Comparison of ENCODE assay signal across 8 mouse cellular contexts in the genomic region with DNA sequence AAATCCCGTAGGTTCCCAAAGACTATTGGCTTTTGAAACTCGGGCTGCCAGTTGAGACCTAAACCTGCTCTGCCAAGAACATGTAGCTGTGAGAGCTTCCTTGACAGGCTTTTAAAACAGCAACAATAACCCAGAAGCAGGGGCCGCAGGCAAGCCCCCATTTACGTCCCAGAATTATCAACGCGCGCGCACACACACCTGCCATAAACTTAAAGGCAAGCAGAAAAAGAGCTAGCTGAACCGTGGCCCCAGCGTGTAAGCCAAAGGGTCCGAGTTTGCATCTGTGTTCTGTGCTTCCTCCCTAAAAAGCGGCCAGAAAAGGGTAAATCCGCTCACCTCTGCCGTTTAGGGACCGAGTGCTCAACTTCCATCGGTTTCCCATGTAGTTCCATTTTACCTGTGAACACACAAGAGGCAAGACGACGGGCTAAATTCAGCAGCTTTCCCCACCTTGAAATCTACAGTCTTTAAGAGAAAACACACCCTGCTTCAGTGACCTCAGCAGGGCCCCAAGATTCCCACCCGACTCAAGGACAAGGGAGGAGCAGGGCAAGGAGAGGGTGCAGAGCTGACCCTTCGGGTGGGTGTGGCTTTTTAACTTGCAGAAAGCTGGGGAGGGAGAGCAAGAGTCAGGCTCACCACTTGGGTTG. TPM values are rescaled to one million over a fixed set of nuclear protein-coding genes. Genes with fewer than 3 reads are reported as not detected.
DNase-seq lines count a peak whose midpoint lies in the region; ATAC-seq lines count a peak whose summit lies in the region.

No protein-coding gene starts in this region.

- peak overlapping the region; percentile 73 for H3K4me3 ChIP-seq in kidney, embryonic 14.5 days (ENCODE audit: low read length)
- H3K4me3 ChIP-seq in embryonic facial prominence, embryonic 10.5 days, result peak overlapping the region; percentile 100
- H3K4me3 ChIP-seq in midbrain, embryonic 16.5 days (ENCODE audit: low read depth, low read length), result peak overlapping the region; percentile 80

- intact Hi-C loops in left cerebral cortex, postnatal 10 days (cut with DNase I), result loop anchor here (10.0 kb wide), 1 partner anchor 178 kb away; a partner anchor contains a TSS

- peak overlapping the region; percentile 92 for H3K9ac ChIP-seq in kidney, embryonic 14.5 days (ENCODE audit: low read depth, low read length)
- H3K9ac ChIP-seq in midbrain, embryonic 16.5 days (ENCODE audit: low read depth, low read length), result peak overlapping the region; percentile 85

- peaks cover 7% of the 10 kb centered on the region; the same call in 1 of the 2 replicates for H3K36me3 ChIP-seq in kidney, embryonic 14.5 days (ENCODE audit: control insufficient read depth, insufficient read depth, low read length)
- H3K36me3 ChIP-seq in embryonic facial prominence, embryonic 10.5 days (replicated peaks), result peaks cover 19% of the 10 kb centered on the region
- no peaks in the 10 kb centered on the region for H3K36me3 ChIP-seq in midbrain, embryonic 16.5 days (ENCODE audit: control insufficient read depth, insufficient read depth, low read length)

- H3K4me2 ChIP-seq in kidney, embryonic 14.5 days (replicated peaks; ENCODE audit: low read depth, low read length), result peak overlapping the region; percentile 89
- H3K4me2 ChIP-seq in midbrain, embryonic 16.5 days (ENCODE audit: low read length), result peak overlapping the region; percentile 84

- DNase-seq in kidney, postnatal 25 days, result no peak
- DNase-seq in embryonic facial prominence, embryonic 10.5 days (ENCODE audit: low spot score), result peak; percentile 32
- DNase-seq in induced T-regulatory cell, adult 2 months (ENCODE audit: low read depth), result peak; percentile 36
- no peak for DNase-seq in right cerebral cortex, adult 18-20 months
- no peak for DNase-seq in left cerebral cortex, postnatal 10 days (ENCODE audit: extremely low spot score in 1 of 2, low spot score in 2 of 2)
- DNase-seq in adrenal gland, adult 8-10 months, result no peak

- no peaks in the 10 kb centered on the region for H3K27me3 ChIP-seq in kidney, embryonic 14.5 days (ENCODE audit: control insufficient read depth, insufficient read depth, low read length)
- no peaks in the 10 kb centered on the region for H3K27me3 ChIP-seq in embryonic facial prominence, embryonic 10.5 days (replicated peaks; ENCODE audit: low read depth, poor library complexity, severe bottlenecking)
- no peaks in the 10 kb centered on the region for H3K27me3 ChIP-seq in midbrain, embryonic 16.5 days (ENCODE audit: control insufficient read depth, insufficient read depth, low read depth, low read length)

- peak overlapping the region; percentile 99 for H3K27ac ChIP-seq in kidney, embryonic 14.5 days (ENCODE audit: low read depth, low read length)
- H3K27ac ChIP-seq in embryonic facial prominence, embryonic 10.5 days (replicated peaks), result peak overlapping the region; percentile 99
- H3K27ac ChIP-seq in midbrain, embryonic 16.5 days (ENCODE audit: low read length), result no peak overlapping the region; the same call in 1 of the 2 replicates

- WGBS in kidney, embryonic 14.5 days, result 2% methylated on average over 20 of the region's 20 CpGs
- 3% methylated on average over 20 of the region's 20 CpGs for WGBS in embryonic facial prominence, embryonic 10.5 days
- WGBS in midbrain, embryonic 16.5 days, result 1% methylated on average over 20 of the region's 20 CpGs

- no peaks in the 10 kb centered on the region for H3K9me3 ChIP-seq in kidney, embryonic 14.5 days (ENCODE audit: control insufficient read depth, low read length)
- H3K9me3 ChIP-seq in embryonic facial prominence, embryonic 10.5 days, result no peaks in the 10 kb centered on the region
- no peaks in the 10 kb centered on the region for H3K9me3 ChIP-seq in midbrain, embryonic 16.5 days (replicated peaks; ENCODE audit: control insufficient read depth, low read length, poor library complexity, severe bottlenecking)

- no peak for ATAC-seq in kidney, embryonic 14.5 days (ENCODE audit: low FRiP score, low TSS enrichment)
- no peak for ATAC-seq in midbrain, embryonic 16.5 days

- H3K4me1 ChIP-seq in kidney, embryonic 14.5 days (ENCODE audit: control insufficient read depth, insufficient read depth, low read length), result peaks cover 40% of the 10 kb centered on the region
- peaks cover 51% of the 10 kb centered on the region for H3K4me1 ChIP-seq in embryonic facial prominence, embryonic 10.5 days
- H3K4me1 ChIP-seq in midbrain, embryonic 16.5 days (ENCODE audit: control insufficient read depth, insufficient read depth, low read length), result peaks cover 31% of the 10 kb centered on the region

RNA-seq across cellular contexts. Expression of a gene that starts 1.7 kb away (rescaled TPM):
- polyA plus RNA-seq in kidney, embryonic 14.5 days (2014; fragmentation: Nextera tagmentation; extraction: Ambion mirVana), result 56.0 and 73.4 TPM in 2 replicates
- polyA plus RNA-seq in embryonic facial prominence, embryonic 10.5 days (2016; fragmentation: Nextera tagmentation; extraction: Ambion mirVana), result 159 TPM in 2 replicates
- 17.1 and 24.0 TPM in 2 replicates for polyA plus RNA-seq in midbrain, embryonic 16.5 days (2015; fragmentation: Nextera tagmentation; extraction: Ambion mirVana)
- 1 to 10 TPM; 1.2 TPM for total RNA-seq in left cerebral cortex, postnatal 10 days (2021)
- under 1 TPM in 2 of 4 experiments, not detected in 2; 0.05 to 0.12 TPM for total RNA-seq in adrenal gland, adult 8-10 months (2022)

RNA-seq across cellular contexts. Expression of a gene that starts 50.8 kb away (rescaled TPM):
- polyA plus RNA-seq in kidney, embryonic 14.5 days (2014; fragmentation: Nextera tagmentation; extraction: Ambion mirVana), result 60.1 and 136 TPM in 2 replicates
- polyA plus RNA-seq in embryonic facial prominence, embryonic 10.5 days (2016; fragmentation: Nextera tagmentation; extraction: Ambion mirVana), result 123 and 132 TPM in 2 replicates
- polyA plus RNA-seq in midbrain, embryonic 16.5 days (2015; fragmentation: Nextera tagmentation; extraction: Ambion mirVana), result 105 and 141 TPM in 2 replicates
- total RNA-seq in left cerebral cortex, postnatal 10 days (2021), result 10 to 100 TPM; 66.7 to 68.8 TPM
- total RNA-seq in adrenal gland, adult 8-10 months (2022), result 10 to 100 TPM; 55.9 to 86.1 (median 66.6) TPM

Comparison
In these comparisons a context has a peak if more than half of its experiments do, and no peak if none do; other contexts are left out.
1. DNase-seq: peak in embryonic facial prominence, embryonic 10.5 days (single experiment) and induced T-regulatory cell, adult 2 months (single experiment); none in kidney, postnatal 25 days (0 of 2), right cerebral cortex, adult 18-20 months (single experiment), left cerebral cortex, postnatal 10 days (0 of 2) and adrenal gland, adult 8-10 months (single experiment).
2. Peak in every context shown above with its lines, with median percentiles within 50 percentile points of each other: H3K4me3 ChIP-seq.